Mouse (Mus musculus): ENCODE measurements at regions not wholly inside any gene's neighbourhood (a gene's known extent, or its start where the extent isn't known, plus 50 kb on each side); places are given as distances from the start of the nearest gene placed in this dataset.

GRCm38 (mm10) chr1:56088357-56088756 is 548.9 kb downstream of the Hsfy2 start:
- no peak overlapping the region for H3K4me3 ChIP-seq

GRCm38 (mm10) chr1:56076757-56077156 is 560.5 kb downstream of the Hsfy2 start:
- no peak for ATAC-seq (ENCODE audit: extremely low read depth, insufficient number of reproducible peaks, low FRiP score, low TSS enrichment)
- no peaks in the 10 kb centered on the region for H3K9me3 ChIP-seq
- H3K27me3 ChIP-seq (replicated peaks), result no peaks in the 10 kb centered on the region
- H3K4me3 ChIP-seq, result no peak overlapping the region
- no peak overlapping the region for H3K4me2 ChIP-seq
- H3K27ac ChIP-seq (replicated peaks), result no peak overlapping the region
- no peak overlapping the region for H3K9ac ChIP-seq
- H3K4me1 ChIP-seq, result no peaks in the 10 kb centered on the region
- 82% methylated on average over 1 of the region's 1 CpGs for WGBS
- no peaks in the 10 kb centered on the region for H3K36me3 ChIP-seq

More at GRCm38 (mm10) chr1:56088357-56088756, 548.9 kb downstream of the Hsfy2 start:
- Histone ChIP-seq H3K9ac (no peak overlapping the region), H3K4me1 (0 out of 2 replicates have a peak, but pooled peaks cover 4% of the 10 kb centered on the region), H3K36me3 (no peaks in the 10 kb centered on the region), H3K4me2 (no peak overlapping the region), H3K27ac (replicated peaks) (no peak overlapping the region), H3K27me3 (replicated peaks) (no peaks in the 10 kb centered on the region), H3K9me3 (no peaks in the 10 kb centered on the region)
- WGBS, result 56% methylated on average over 1 of the region's 1 CpGs
- no peak for ATAC-seq (ENCODE audit: extremely low read depth, insufficient number of reproducible peaks, low FRiP score, low TSS enrichment)

GRCm38 (mm10) chr1:56072255-56072654 is 565.0 kb downstream of the Hsfy2 start:
- no peaks in the 10 kb centered on the region for H3K36me3 ChIP-seq
- H3K27ac ChIP-seq (replicated peaks), result no peak overlapping the region
- no peak overlapping the region for H3K4me3 ChIP-seq
- no peaks in the 10 kb centered on the region for H3K27me3 ChIP-seq (replicated peaks)
- 77% methylated on average over 2 of the region's 2 CpGs for WGBS
- no peaks in the 10 kb centered on the region for H3K9me3 ChIP-seq
- no peak for ATAC-seq (ENCODE audit: extremely low read depth, insufficient number of reproducible peaks, low FRiP score, low TSS enrichment)
- H3K9ac ChIP-seq, result no peak overlapping the region
- H3K4me2 ChIP-seq, result no peak overlapping the region
- no peaks in the 10 kb centered on the region for H3K4me1 ChIP-seq

- ATAC-seq (ENCODE audit: extremely low read depth, insufficient number of reproducible peaks, low FRiP score, low TSS enrichment), result no peak
- no peak overlapping the region for H3K27ac ChIP-seq (replicated peaks)
- no peaks in the 10 kb centered on the region for H3K36me3 ChIP-seq
- H3K4me3 ChIP-seq, result no peak overlapping the region
- no peaks in the 10 kb centered on the region for H3K27me3 ChIP-seq (replicated peaks)
- H3K4me2 ChIP-seq, result no peak overlapping the region
- 61% methylated on average over 3 of the region's 3 CpGs for WGBS
- no peak overlapping the region for H3K9ac ChIP-seq
- H3K4me1 ChIP-seq, result no peaks in the 10 kb centered on the region
- H3K9me3 ChIP-seq, result no peaks in the 10 kb centered on the region
These were observed 573.8 kb downstream of the Hsfy2 start for GRCm38 (mm10) chr1:56063474-56063873.
